Mouse (Mus musculus) heart, embryonic 12.5 days (tissue): ENCODE measurements around the gene Il12rb1. TPM values are rescaled to one million over a fixed set of nuclear protein-coding genes. Genes with fewer than 3 reads are reported as not detected.
"Not testable (repeated sequence)": the region's sequence is repeated elsewhere in the genome, so short reads cannot be mapped to it uniquely, and the experiment has no call there.

Source experiments
- ATAC-seq: fragments of 200-750 bp; cut with Nextera tagmentation; 2 replicates; pipeline ENCODE4 v1.8.0; 2017; ENCODE audit warnings: moderate TSS enrichment, moderate library complexity; ENCODE audit not compliant: insufficient number of reproducible peaks, low FRiP score
- H3K27ac ChIP-seq: fragments of 300-500 bp; sonication (generic); 2 replicates; pipeline ENCODE4 v1.5.1; 2016; ENCODE audit warnings: mild to moderate bottlenecking, moderate library complexity; ENCODE audit not compliant: poor library complexity, severe bottlenecking
- H3K27me3 ChIP-seq: fragments of 300-500 bp; sonication (generic); replicated peaks from 2 replicates; pipeline ENCODE4 v1.6.1; 2016; ENCODE audit warnings: mild to moderate bottlenecking, moderate library complexity
- H3K36me3 ChIP-seq: fragments of 300-500 bp; sonication (generic); 2 replicates; pipeline ENCODE4 v1.6.1; 2016; ENCODE audit warnings: mild to moderate bottlenecking, moderate library complexity
- H3K4me1 ChIP-seq: fragments of 300-500 bp; sonication (generic); replicated peaks from 2 replicates; pipeline ENCODE4 v1.6.1; 2016; ENCODE audit warnings: mild to moderate bottlenecking
- H3K4me2 ChIP-seq: fragments of 300-500 bp; sonication (generic); 2 replicates; pipeline ENCODE4 v1.6.1; 2016; ENCODE audit warnings: mild to moderate bottlenecking, moderate library complexity
- H3K4me3 ChIP-seq: fragments of 300-500 bp; sonication (generic); 2 replicates; pipeline ENCODE4 v1.5.1; 2016; ENCODE audit warnings: mild to moderate bottlenecking
- H3K9ac ChIP-seq: fragments of 300-500 bp; sonication (generic); 2 replicates; pipeline ENCODE4 v1.6.1; 2016; ENCODE audit warnings: mild to moderate bottlenecking, moderate library complexity
- H3K9me3 ChIP-seq: fragments of 300-500 bp; sonication (generic); replicated peaks from 2 replicates; pipeline ENCODE4 v1.6.1; 2016; ENCODE audit warnings: mild to moderate bottlenecking, moderate library complexity
- WGBS: fragments of 180-500 bp; shearing (Covaris S2); methylation state at CpG from one replicate; pipeline ENCODE4 v1.1.7; 2016; 5-methylcytosine and 5-hydroxymethylcytosine counted together
- polyA plus RNA-seq: library from polyadenylated mRNA; unstranded; fragments of >200 nt; fragmentation: Nextera tagmentation; extraction: Ambion mirVana; gene quantifications from 2 replicates; pipeline ENCODE4 v1.2.1, GENCODE M21; 2016

Il12rb1 gene
- polyA plus RNA-seq, 1 experiment from 2014 or later, result not detected

DNA sequence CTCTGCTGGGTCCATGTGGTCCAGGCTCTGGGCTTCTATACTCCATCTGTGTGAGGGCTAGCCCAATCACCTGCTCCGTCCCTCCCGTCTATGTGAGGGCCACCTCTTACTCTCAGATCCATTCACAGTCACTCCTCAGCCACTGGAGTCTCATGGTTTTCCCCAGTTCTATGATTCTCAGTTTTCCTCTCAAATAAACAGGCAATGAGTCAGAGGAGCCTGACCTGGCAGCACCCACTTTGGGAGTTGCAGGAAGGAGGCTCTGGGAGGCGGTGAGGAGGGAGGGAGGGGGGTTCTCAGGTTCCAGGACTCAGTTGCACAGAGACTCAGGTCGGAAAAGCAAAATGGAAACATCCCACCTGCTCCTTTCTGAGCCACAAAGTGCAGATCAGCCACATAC is 4.6 kb downstream of the Il12rb1 start:
- no peak overlapping the region for H3K9ac ChIP-seq
- 58% methylated on average over 4 of the region's 4 CpGs for WGBS
- H3K4me1 ChIP-seq, result peaks cover 15% of the 10 kb centered on the region; the same call in 1 of the 2 replicates
- no peaks in the 10 kb centered on the region for H3K9me3 ChIP-seq
- H3K4me2 ChIP-seq, result no peak overlapping the region
- H3K4me3 ChIP-seq, result no peak overlapping the region
- ATAC-seq, result no peak
- no peaks in the 10 kb centered on the region for H3K36me3 ChIP-seq
- H3K27me3 ChIP-seq, result peaks cover 67% of the 10 kb centered on the region
- no peak overlapping the region for H3K27ac ChIP-seq

DNA sequence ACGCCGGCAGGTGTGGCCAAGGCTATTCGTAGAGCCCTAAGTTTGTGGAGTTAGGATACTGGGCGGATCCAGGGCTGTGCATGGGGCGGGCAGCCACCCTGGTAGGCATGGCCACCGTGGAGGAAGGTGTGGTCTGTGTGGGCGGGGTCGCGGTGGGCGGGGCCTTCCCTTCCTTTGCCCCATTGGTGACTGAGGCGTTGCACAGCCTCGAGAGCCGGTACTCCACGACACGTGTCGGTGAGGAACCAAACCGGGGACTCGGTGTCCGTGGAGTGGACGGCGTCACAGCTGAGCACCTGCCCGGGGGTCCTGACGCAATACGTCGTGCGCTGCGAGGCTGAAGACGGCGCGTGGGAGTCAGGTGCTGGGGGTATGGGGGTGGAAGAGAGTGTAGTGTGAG is 8.4 kb downstream of the Il12rb1 start:
- H3K36me3 ChIP-seq, result no peaks in the 10 kb centered on the region
- WGBS, result 7% methylated on average over 30 of the region's 30 CpGs
- ATAC-seq, result peak; percentile 47; the same call in 1 of the 2 replicates
- peaks cover 18% of the 10 kb centered on the region for H3K9me3 ChIP-seq
- H3K4me2 ChIP-seq, result peak overlapping the region; percentile 53
- H3K4me1 ChIP-seq, result peaks cover 7% of the 10 kb centered on the region
- H3K9ac ChIP-seq, result no peak overlapping the region
- peaks cover 78% of the 10 kb centered on the region for H3K27me3 ChIP-seq
- peak overlapping the region; percentile 14; the same call in 1 of the 2 replicates for H3K4me3 ChIP-seq
- no peak overlapping the region for H3K27ac ChIP-seq

DNA sequence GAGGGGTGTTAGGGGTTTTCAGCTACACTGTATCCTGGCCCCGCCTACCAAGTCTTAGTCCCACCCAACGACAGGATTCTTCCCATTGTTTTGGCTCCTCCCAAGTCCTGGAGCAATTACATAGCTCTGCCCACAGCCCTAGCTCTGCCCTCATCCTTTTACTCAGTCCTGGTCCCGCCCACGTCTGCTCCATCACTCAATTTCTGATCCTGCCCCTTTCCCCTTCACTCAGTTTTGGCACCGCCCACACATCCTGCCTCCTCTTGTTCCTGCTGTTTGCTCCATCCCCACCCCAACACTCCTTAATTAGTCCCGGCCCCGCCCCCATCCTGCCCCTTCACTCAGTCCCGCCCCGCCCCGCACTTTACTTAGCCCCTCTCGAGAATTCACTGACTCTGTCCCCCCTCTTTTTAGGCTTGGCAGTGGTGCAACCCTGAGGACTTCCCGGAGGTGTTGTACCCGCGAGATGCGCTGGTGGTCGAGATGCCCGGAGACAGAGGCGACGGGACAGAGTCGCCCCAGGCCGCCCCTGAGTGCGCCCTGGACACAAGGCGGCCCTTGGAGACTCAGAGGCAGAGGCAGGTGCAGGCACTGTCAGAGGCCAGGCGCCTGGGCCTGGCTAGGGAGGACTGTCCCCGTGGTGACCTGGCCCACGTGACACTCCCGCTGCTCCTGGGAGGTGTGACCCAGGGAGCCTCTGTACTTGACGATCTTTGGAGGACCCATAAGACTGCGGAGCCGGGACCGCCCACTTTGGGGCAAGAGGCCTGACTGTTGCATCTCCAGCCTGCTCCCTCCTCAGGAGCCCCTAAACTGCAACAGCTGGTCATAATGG is 12.1 kb downstream of the Il12rb1 start:
- ATAC-seq, result peak; percentile 79
- Histone ChIP-seq H3K9me3 (peaks cover 18% of the 10 kb centered on the region), H3K27ac (no peak overlapping the region), H3K36me3 (no peaks in the 10 kb centered on the region), H3K27me3 (peaks cover 69% of the 10 kb centered on the region), H3K9ac (no peak overlapping the region), H3K4me2 (peak overlapping the region; percentile 44), H3K4me3 (peak overlapping the region; percentile 20; the same call in 1 of the 2 replicates), H3K4me1 (peaks cover 7% of the 10 kb centered on the region)
- 6% methylated on average over 31 of the region's 31 CpGs for WGBS

DNA sequence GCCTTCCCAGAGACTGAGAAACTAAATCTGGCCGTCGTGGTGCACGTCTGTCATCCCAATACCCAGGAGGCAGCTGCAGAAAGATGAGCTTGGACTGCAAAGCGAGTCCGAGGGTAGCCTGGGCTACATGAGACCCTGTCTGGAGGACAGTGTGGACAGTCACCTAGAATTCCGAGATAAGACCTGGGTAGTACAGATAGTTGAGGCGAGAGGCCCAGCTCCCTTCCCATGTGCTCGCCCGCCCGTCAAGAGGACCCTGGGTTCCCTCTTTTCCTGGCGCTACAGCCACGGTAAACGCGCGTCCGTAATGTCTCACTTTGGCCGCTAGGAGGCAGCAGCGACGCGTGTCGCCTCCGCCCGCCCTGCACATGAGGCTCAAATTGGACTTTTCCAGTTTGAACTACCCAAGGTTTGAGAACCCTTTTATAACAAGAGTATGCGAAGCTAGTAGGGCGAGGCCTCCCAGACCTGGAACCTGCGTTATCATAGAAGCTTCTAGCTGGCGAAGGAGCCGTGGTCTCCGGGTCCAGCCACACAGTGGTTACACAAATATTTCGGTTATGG is 13.2 kb downstream of the Il12rb1 start:
- 14% methylated on average over 30 of the region's 30 CpGs for WGBS
- no peak overlapping the region for H3K27ac ChIP-seq
- H3K4me2 ChIP-seq, result no peak overlapping the region
- peaks cover 57% of the 10 kb centered on the region for H3K27me3 ChIP-seq
- no peaks in the 10 kb centered on the region for H3K36me3 ChIP-seq
- ATAC-seq, result no peak
- peaks cover 21% of the 10 kb centered on the region for H3K9me3 ChIP-seq
- no peak overlapping the region for H3K9ac ChIP-seq
- no peak overlapping the region for H3K4me3 ChIP-seq
- peaks cover 7% of the 10 kb centered on the region for H3K4me1 ChIP-seq

DNA sequence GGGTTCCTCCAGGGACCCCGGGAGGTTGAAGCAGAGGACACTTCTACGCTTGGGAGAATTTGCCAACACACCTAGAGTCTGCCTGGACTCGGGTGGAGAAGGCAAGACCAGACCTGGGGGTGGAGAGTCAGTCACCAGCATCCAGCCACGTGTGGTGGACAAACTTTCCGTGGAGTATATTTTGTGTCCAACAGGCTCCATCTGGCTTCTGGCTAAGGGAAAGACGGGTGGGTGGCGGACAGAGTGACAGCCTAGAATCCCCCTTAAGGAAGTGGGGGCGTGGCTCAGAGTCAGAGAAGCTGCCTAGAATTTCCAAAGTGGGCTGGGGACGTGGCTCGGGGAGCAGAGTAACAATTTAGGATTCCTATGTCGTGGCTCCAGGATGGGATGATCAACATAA is 13.7 kb downstream of the Il12rb1 start:
- Histone ChIP-seq H3K9me3 (peaks cover 22% of the 10 kb centered on the region), H3K36me3 (no peaks in the 10 kb centered on the region), H3K4me2 (no peak overlapping the region), H3K27me3 (peaks cover 52% of the 10 kb centered on the region), H3K9ac (no peak overlapping the region), H3K4me1 (peaks cover 2% of the 10 kb centered on the region), H3K27ac (no peak overlapping the region), H3K4me3 (no peak overlapping the region)
- ATAC-seq, result no peak
- 39% methylated on average over 11 of the region's 11 CpGs for WGBS

DNA sequence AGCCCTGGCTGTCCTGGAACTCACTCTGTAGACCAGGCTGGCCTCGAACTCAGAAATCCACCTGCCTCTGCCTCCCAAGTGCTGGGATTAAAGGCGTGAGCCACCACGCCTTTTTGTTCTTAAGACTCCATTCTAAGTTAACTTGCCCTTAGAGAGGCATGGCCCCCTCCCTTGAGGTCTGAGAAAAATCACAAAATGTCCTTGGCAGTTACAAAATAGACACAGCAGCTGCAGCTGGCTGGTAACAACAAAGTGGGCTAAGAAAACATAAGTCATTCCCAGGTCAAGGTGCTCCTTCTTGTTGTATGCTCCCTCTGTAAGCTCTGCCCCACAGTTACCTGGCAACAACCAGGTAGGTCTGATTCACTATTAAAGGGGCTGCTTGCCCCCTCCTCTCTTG is 14.3 kb downstream of the Il12rb1 start:
- not testable (repeated sequence) for H3K4me2 ChIP-seq, H3K36me3 ChIP-seq, H3K4me3 ChIP-seq, ATAC-seq, H3K4me1 ChIP-seq, H3K9ac ChIP-seq, H3K27ac ChIP-seq
- 85% methylated on average over 3 of the region's 3 CpGs for WGBS
- peaks cover 23% of the 10 kb centered on the region for H3K9me3 ChIP-seq
- H3K27me3 ChIP-seq, result peaks cover 48% of the 10 kb centered on the region

DNA sequence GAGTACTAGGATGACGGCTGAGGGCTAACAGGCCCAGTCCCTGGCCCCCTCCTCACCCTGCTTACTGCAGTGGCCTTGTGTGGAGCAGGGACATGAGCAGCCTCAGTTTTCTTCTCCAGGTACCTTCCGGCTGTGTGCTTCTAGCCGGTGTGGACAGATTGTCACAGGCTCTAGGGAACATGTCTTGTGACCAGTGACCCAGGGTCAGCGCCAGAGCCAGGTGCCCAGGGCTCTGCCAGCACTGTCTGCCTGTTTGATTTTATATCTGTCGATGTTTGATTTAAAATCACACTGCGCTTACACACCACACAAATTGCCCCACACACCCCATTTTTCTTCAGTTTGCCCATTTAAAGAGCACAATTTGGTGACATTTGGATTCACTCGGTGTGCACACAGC is 15.6 kb downstream of the Il12rb1 start:
- peaks cover 44% of the 10 kb centered on the region for H3K27me3 ChIP-seq
- no peak overlapping the region for H3K27ac ChIP-seq
- WGBS, result 77% methylated on average over 7 of the region's 7 CpGs
- no peaks in the 10 kb centered on the region; the same call in 1 of the 2 replicates for H3K4me1 ChIP-seq
- ATAC-seq, result no peak
- H3K9me3 ChIP-seq, result peaks cover 17% of the 10 kb centered on the region
- H3K4me3 ChIP-seq, result no peak overlapping the region
- H3K36me3 ChIP-seq, result no peaks in the 10 kb centered on the region
- no peak overlapping the region for H3K9ac ChIP-seq
- no peak overlapping the region for H3K4me2 ChIP-seq

DNA sequence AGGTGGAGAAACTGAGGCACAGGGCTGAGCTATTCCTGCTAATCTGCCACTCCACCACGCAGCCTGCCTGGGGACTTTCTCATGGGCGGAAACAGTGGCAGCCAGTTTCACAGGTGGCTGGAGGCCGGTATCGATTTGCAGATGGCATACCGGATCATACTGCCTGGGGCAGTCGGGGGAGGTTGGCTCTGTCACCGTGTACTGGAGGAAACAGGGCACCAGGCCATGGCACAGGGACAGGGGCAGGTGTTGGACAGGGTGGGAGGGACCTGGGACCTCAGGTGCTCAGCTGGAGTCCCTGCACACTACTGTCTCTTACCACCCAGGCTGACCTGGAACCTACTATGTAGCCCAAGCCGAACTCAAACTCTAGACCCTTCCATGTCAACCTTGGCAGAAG is 17.6 kb downstream of the Il12rb1 start:
- Histone ChIP-seq H3K27me3 (peaks cover 24% of the 10 kb centered on the region), H3K27ac (no peak overlapping the region), H3K4me3 (no peak overlapping the region), H3K4me1 (no peaks in the 10 kb centered on the region), H3K36me3 (no peaks in the 10 kb centered on the region), H3K9ac (no peak overlapping the region), H3K9me3 (peaks cover 5% of the 10 kb centered on the region; the same call in 1 of the 2 replicates), H3K4me2 (no peak overlapping the region)
- WGBS, result 77% methylated on average over 8 of the region's 8 CpGs
- ATAC-seq, result no peak

DNA sequence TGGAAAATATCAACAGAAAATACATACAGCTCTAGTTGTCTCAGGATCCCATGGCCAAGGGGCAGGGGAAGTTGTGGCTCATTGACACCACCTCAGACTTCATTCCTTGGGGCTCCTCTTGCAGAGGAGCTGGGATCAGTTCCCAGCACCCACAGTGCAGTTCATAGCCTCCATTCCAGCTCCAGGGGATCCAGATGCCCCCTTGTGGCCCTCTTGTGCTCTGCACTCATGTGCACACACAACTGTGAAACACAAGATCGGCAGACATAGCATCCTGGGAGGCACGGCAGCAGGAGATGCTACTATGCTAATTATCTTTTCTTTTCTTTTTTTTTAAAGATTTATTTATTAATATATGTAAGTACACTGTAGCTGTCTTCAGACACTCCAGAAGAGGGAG is 18.8 kb downstream of the Il12rb1 start:
- no peak overlapping the region for H3K9ac ChIP-seq
- H3K27ac ChIP-seq, result no peak overlapping the region
- no peaks in the 10 kb centered on the region for H3K4me1 ChIP-seq
- ATAC-seq, result no peak
- H3K27me3 ChIP-seq, result peaks cover 21% of the 10 kb centered on the region
- H3K36me3 ChIP-seq, result no peaks in the 10 kb centered on the region
- no peak overlapping the region for H3K4me2 ChIP-seq
- H3K9me3 ChIP-seq, result peaks cover 5% of the 10 kb centered on the region; the same call in 1 of the 2 replicates
- no peak overlapping the region for H3K4me3 ChIP-seq
- WGBS, result 87% methylated on average over 2 of the region's 2 CpGs

DNA sequence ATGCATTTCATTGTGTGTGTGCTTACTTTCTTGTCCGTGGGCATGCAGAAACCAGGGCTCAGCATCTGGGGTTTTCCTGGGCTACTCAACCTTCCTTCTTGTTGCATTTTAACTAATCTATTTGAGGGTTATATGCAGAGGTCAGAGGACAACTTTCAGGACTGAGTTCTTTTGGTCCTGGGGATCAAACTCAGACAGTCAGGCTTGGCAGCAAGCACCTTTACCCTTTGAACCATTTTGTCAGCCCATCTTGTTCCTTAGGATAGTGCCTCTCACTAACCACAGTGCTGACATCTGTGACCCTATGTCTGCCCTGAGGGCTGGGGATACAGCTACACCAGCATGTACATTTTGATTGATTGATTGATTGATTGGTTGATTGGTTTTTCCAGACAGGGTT is 19.5 kb downstream of the Il12rb1 start:
- peaks cover 5% of the 10 kb centered on the region; the same call in 1 of the 2 replicates for H3K9me3 ChIP-seq
- 76% methylated on average over 1 of the region's 1 CpGs for WGBS
- H3K9ac ChIP-seq, result no peak overlapping the region

DNA sequence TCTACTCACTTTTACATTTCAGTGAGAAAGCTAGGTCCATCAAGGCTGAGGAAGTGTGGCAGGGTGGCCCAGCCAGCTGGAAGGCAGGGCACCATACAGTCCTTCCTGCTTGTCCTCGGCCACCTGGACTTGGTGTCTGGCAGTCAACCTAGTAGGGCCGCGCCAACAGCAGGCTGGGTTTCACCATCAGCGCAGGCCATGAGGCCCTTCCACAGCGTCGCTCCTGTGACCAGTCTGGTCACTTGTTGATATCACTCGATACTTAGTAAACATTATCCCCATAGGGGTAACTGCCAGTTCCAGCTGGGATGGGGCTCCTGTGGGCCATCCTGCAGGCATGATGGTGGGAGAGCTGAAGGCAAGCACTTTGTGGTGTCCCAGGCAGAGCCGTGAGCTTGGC is 23.3 kb downstream of the Il12rb1 start:
- Histone ChIP-seq H3K9me3 (0 out of 2 replicates have a peak, but pooled peaks cover 2% of the 10 kb centered on the region), H3K4me2 (no peak overlapping the region), H3K9ac (no peak overlapping the region), H3K36me3 (0 out of 2 replicates have a peak, but pooled peaks cover 6% of the 10 kb centered on the region), H3K27me3 (peaks cover 3% of the 10 kb centered on the region; the same call in 1 of the 2 replicates), H3K4me3 (no peak overlapping the region), H3K27ac (no peak overlapping the region), H3K4me1 (no peaks in the 10 kb centered on the region; the same call in 1 of the 2 replicates)
- 90% methylated on average over 8 of the region's 8 CpGs for WGBS
- ATAC-seq, result no peak

More for the DNA sequence above, 19.5 kb downstream of the Il12rb1 start:
- Histone ChIP-seq H3K4me3 (no peak overlapping the region), H3K27ac (no peak overlapping the region), H3K4me2 (no peak overlapping the region), H3K4me1 (no peaks in the 10 kb centered on the region; the same call in 1 of the 2 replicates), H3K27me3 (peaks cover 19% of the 10 kb centered on the region), H3K36me3 (no peaks in the 10 kb centered on the region)
- no peak for ATAC-seq
